In the genomic region with DNA sequence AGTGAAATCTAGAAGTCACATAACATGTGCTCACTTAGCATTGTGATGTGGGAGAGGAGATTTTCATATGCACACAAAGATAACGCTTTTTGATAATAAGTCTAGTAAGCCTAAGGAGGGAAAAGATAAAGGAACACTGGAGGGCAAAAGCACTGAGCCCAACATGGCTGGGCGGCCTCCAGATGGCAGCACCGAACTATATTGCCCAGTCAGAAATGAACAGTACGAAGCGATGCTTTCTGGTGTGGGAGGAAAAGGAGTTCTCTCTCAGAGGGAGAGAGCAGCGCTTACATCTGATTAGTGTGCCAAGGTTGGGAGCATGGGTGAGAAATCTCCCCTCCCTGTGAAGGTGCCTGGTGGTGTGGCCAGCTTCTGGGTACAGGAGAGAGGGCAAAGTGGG, we compare ENCODE assay signal across 9 mouse cellular contexts. TPM values are rescaled to one million over a fixed set of nuclear protein-coding genes. Genes with fewer than 3 reads are reported as not detected.
DNase-seq lines count a peak whose midpoint lies in the region; ATAC-seq and TF ChIP-seq lines count a peak whose summit lies in the region.
"Had no signal": no experiment of that assay in that cellular context is flagged by ENCODE, and none has a peak within 500 bp of the region (broad histone marks: within the 10 kb centered on the region; RNA-seq: fewer than 3 reads in every experiment).

No protein-coding gene starts in this region.

- no peak overlapping the region for H3K9ac ChIP-seq in intestine, embryonic 15.5 days
- no peak overlapping the region for H3K9ac ChIP-seq in lung, postnatal 0 days (replicated peaks; ENCODE audit: low read depth)
- H3K9ac ChIP-seq: lung, embryonic 15.5 days had no signal

- H3K9me3 ChIP-seq in intestine, embryonic 15.5 days = no peaks in the 10 kb centered on the region
- H3K9me3 ChIP-seq in lung, postnatal 0 days (ENCODE audit: low read length) = no peaks in the 10 kb centered on the region
- H3K9me3 ChIP-seq: lung, embryonic 15.5 days had no signal

- no peaks in the 10 kb centered on the region for H3K4me1 ChIP-seq in intestine, embryonic 15.5 days (replicated peaks)
- H3K4me1 ChIP-seq in lung, postnatal 0 days (ENCODE audit: insufficient read depth, low read depth, low read length) = no peaks in the 10 kb centered on the region
- H3K4me1 ChIP-seq: lung, embryonic 15.5 days had no signal

- no peak overlapping the region for H3K27ac ChIP-seq in intestine, embryonic 15.5 days
- no peak overlapping the region for H3K27ac ChIP-seq in lung, postnatal 0 days (ENCODE audit: low read length)
- H3K27ac ChIP-seq: lung, embryonic 15.5 days had no signal

- no peak overlapping the region for H3K4me2 ChIP-seq in intestine, embryonic 15.5 days (replicated peaks)
- no peak overlapping the region for H3K4me2 ChIP-seq in lung, postnatal 0 days (replicated peaks; ENCODE audit: low read depth, low read length)
- H3K4me2 ChIP-seq: lung, embryonic 15.5 days had no signal

- 53% methylated on average over 6 of the region's 6 CpGs for WGBS in intestine, embryonic 15.5 days
- WGBS in lung, postnatal 0 days = 51% methylated on average over 6 of the region's 6 CpGs

- peak; percentile 44 for DNase-seq in cerebellum, adult 11 months
- DNase-seq in right cerebral cortex, adult 2 months (ENCODE audit: low spot score in 2 of 2) = peak; percentile 49 to 58
- DNase-seq in right cerebral cortex, adult 18-20 months = no peak
- peak; percentile 53 for DNase-seq in lung, postnatal 0 days (ENCODE audit: low spot score)
- peak; percentile 72 for DNase-seq in testis, postnatal 10 days (ENCODE audit: low spot score)

- no peak for ATAC-seq in cerebellum, adult (ENCODE audit: insufficient number of reproducible peaks, low FRiP score, low TSS enrichment)
- ATAC-seq in common myeloid progenitor, adult 5-6 weeks (replicated peaks; ENCODE audit: low read depth, poor library complexity, severe bottlenecking) = peak; percentile 72
- peak; percentile 51 for ATAC-seq in intestine, embryonic 15.5 days
- no peak for ATAC-seq in lung, postnatal 0 days

- no peak overlapping the region for H3K4me3 ChIP-seq in intestine, embryonic 15.5 days (replicated peaks)
- H3K4me3 ChIP-seq in lung, postnatal 0 days (ENCODE audit: low read depth, low read length) = no peak overlapping the region
- H3K4me3 ChIP-seq: lung, embryonic 15.5 days had no signal

- TF ChIP-seq CTCF in lung, postnatal 0 days (IDR thresholded peaks at IDR 0.05) = peak; percentile 76

- no peak for TF ChIP-seq EP300 in lung, postnatal 0 days (IDR thresholded peaks at IDR 0.05)

- peaks cover 61% of the 10 kb centered on the region for H3K36me3 ChIP-seq in intestine, embryonic 15.5 days
- H3K36me3 ChIP-seq in lung, postnatal 0 days (ENCODE audit: insufficient read depth, low read length) = peaks cover 63% of the 10 kb centered on the region

- H3K27me3 ChIP-seq in intestine, embryonic 15.5 days (replicated peaks) = no peaks in the 10 kb centered on the region
- H3K27me3 ChIP-seq in lung, postnatal 0 days (replicated peaks; ENCODE audit: insufficient read depth, low read length) = no peaks in the 10 kb centered on the region
- H3K27me3 ChIP-seq: lung, embryonic 15.5 days had no signal

RNA-seq across cellular contexts. Expression of a gene that starts 12.4 kb away (rescaled TPM):
- total RNA-seq in common myeloid progenitor, adult 5-6 weeks (2017) = 6.7 and 10.4 TPM in 2 replicates
- polyA plus RNA-seq in intestine, embryonic 15.5 days (2015; fragmentation: Nextera tagmentation; extraction: Ambion mirVana) = 14.2 and 15.0 TPM in 2 replicates
- 10.8 and 12.6 TPM in 2 replicates for polyA plus RNA-seq in lung, postnatal 0 days (2015; fragmentation: Nextera tagmentation; extraction: Ambion mirVana)

RNA-seq across cellular contexts. Expression of a gene that starts 12.6 kb away (rescaled TPM):
- total RNA-seq in common myeloid progenitor, adult 5-6 weeks (2017) = not detected in 2 replicates
- 0.09 and 0.15 TPM in 2 replicates for polyA plus RNA-seq in intestine, embryonic 15.5 days (2015; fragmentation: Nextera tagmentation; extraction: Ambion mirVana)
- 0.08 and 0.20 TPM in 2 replicates for polyA plus RNA-seq in lung, postnatal 0 days (2015; fragmentation: Nextera tagmentation; extraction: Ambion mirVana)

RNA-seq across cellular contexts. Expression of a gene that starts 12.8 kb away (rescaled TPM):
- total RNA-seq in common myeloid progenitor, adult 5-6 weeks (2017) = 9.4 and 9.8 TPM in 2 replicates
- 14.8 and 16.0 TPM in 2 replicates for polyA plus RNA-seq in intestine, embryonic 15.5 days (2015; fragmentation: Nextera tagmentation; extraction: Ambion mirVana)
- polyA plus RNA-seq in lung, postnatal 0 days (2015; fragmentation: Nextera tagmentation; extraction: Ambion mirVana) = 11.1 and 11.2 TPM in 2 replicates

Comparison
In these comparisons a context has a peak if more than half of its experiments do, and no peak if none do; other contexts are left out.
1. ATAC-seq: peak in common myeloid progenitor, adult 5-6 weeks (single experiment) and intestine, embryonic 15.5 days (single experiment); none in cerebellum, adult (single experiment) and lung, postnatal 0 days (single experiment).